Mouse (Mus musculus): ENCODE results near the gene Etl4. TPM values are rescaled to one million over a fixed set of nuclear protein-coding genes. Genes with fewer than 3 reads are reported as not detected.

The Etl4 gene
- polyA plus RNA-seq, 1 experiment from 2014 or later, result 5.9 TPM

- H3K36me3 ChIP-seq (ENCODE audit: inconsistent target), result no peaks in the 10 kb centered on the region
- no peak overlapping the region for H3K4me3 ChIP-seq (ENCODE audit: inconsistent target)
- H3K27ac ChIP-seq, result no peak overlapping the region
- WGBS (ENCODE audit: missing documents), result 100% methylated on average over 3 of the region's 3 CpGs
- H3K79me2 ChIP-seq (ENCODE audit: inconsistent target), result no peaks in the 10 kb centered on the region
These were observed 852.2 kb downstream of the Etl4 start for GRCm38 (mm10) chr2:20761751-20762150.

- no peaks in the 10 kb centered on the region for H3K79me2 ChIP-seq (ENCODE audit: inconsistent target)
- H3K36me3 ChIP-seq (ENCODE audit: inconsistent target), result no peaks in the 10 kb centered on the region
- no peak overlapping the region for H3K27ac ChIP-seq
- H3K4me3 ChIP-seq (ENCODE audit: inconsistent target), result no peak overlapping the region
- WGBS (ENCODE audit: missing documents), result 94% methylated on average over 4 of the region's 4 CpGs
These were observed 854.1 kb downstream of the Etl4 start for GRCm38 (mm10) chr2:20763511-20764212.

- H3K79me2 ChIP-seq (ENCODE audit: inconsistent target), result no peaks in the 10 kb centered on the region
- H3K4me3 ChIP-seq (ENCODE audit: inconsistent target), result no peak overlapping the region
- no peaks in the 10 kb centered on the region for H3K36me3 ChIP-seq (ENCODE audit: inconsistent target)
- H3K27ac ChIP-seq, result no peak overlapping the region
These were observed 855.0 kb downstream of the Etl4 start for GRCm38 (mm10) chr2:20764566-20765090.

GRCm38 (mm10) chr2:20768681-20769080, 859.1 kb downstream of the Etl4 start:
- Histone ChIP-seq H3K36me3 (ENCODE audit: inconsistent target) (no peaks in the 10 kb centered on the region), H3K27ac (no peak overlapping the region), H3K79me2 (ENCODE audit: inconsistent target) (no peaks in the 10 kb centered on the region), H3K4me3 (ENCODE audit: inconsistent target) (no peak overlapping the region)
- WGBS (ENCODE audit: missing documents), result 83% methylated on average over 4 of the region's 5 CpGs

- Histone ChIP-seq H3K36me3 (ENCODE audit: inconsistent target) (no peaks in the 10 kb centered on the region), H3K4me3 (ENCODE audit: inconsistent target) (no peak overlapping the region), H3K27ac (no peak overlapping the region), H3K79me2 (ENCODE audit: inconsistent target) (no peaks in the 10 kb centered on the region)
These were observed 860.6 kb downstream of the Etl4 start for GRCm38 (mm10) chr2:20770171-20770570.

GRCm38 (mm10) chr2:20774462-20774861, 864.9 kb downstream of the Etl4 start:
- Histone ChIP-seq H3K36me3 (ENCODE audit: inconsistent target) (no peaks in the 10 kb centered on the region), H3K27ac (no peak overlapping the region), H3K79me2 (ENCODE audit: inconsistent target) (no peaks in the 10 kb centered on the region), H3K4me3 (ENCODE audit: inconsistent target) (no peak overlapping the region)
- 85% methylated on average over 2 of the region's 2 CpGs for WGBS (ENCODE audit: missing documents)

- WGBS (ENCODE audit: missing documents), result 89% methylated on average over 6 of the region's 6 CpGs
- H3K36me3 ChIP-seq (ENCODE audit: inconsistent target), result no peaks in the 10 kb centered on the region
- H3K27ac ChIP-seq, result no peak overlapping the region
These were observed 866.7 kb downstream of the Etl4 start for GRCm38 (mm10) chr2:20776171-20776704.

GRCm38 (mm10) chr2:20777931-20778330, 868.4 kb downstream of the Etl4 start:
- no peak overlapping the region for H3K4me3 ChIP-seq (ENCODE audit: inconsistent target)
- H3K36me3 ChIP-seq (ENCODE audit: inconsistent target), result no peaks in the 10 kb centered on the region
- no peaks in the 10 kb centered on the region for H3K79me2 ChIP-seq (ENCODE audit: inconsistent target)
- 88% methylated on average over 6 of the region's 6 CpGs for WGBS (ENCODE audit: missing documents)
- H3K27ac ChIP-seq, result no peak overlapping the region

More at GRCm38 (mm10) chr2:20776171-20776704, 866.7 kb downstream of the Etl4 start:
- Histone ChIP-seq H3K79me2 (ENCODE audit: inconsistent target) (no peaks in the 10 kb centered on the region), H3K4me3 (ENCODE audit: inconsistent target) (no peak overlapping the region)

GRCm38 (mm10) chr2:20779484-20780381, 870.2 kb downstream of the Etl4 start:
- H3K36me3 ChIP-seq (ENCODE audit: inconsistent target), result no peaks in the 10 kb centered on the region

GRCm38 (mm10) chr2:20801236-20801890, 891.8 kb downstream of the Etl4 start:
- no peak overlapping the region for H3K4me3 ChIP-seq (ENCODE audit: inconsistent target)
- no peaks in the 10 kb centered on the region for H3K36me3 ChIP-seq (ENCODE audit: inconsistent target)
- no peaks in the 10 kb centered on the region for H3K79me2 ChIP-seq (ENCODE audit: inconsistent target)
- no peak overlapping the region for H3K27ac ChIP-seq
- WGBS (ENCODE audit: missing documents), result 90% methylated on average over 8 of the region's 8 CpGs

More at GRCm38 (mm10) chr2:20779484-20780381, 870.2 kb downstream of the Etl4 start:
- Histone ChIP-seq H3K4me3 (ENCODE audit: inconsistent target) (no peak overlapping the region), H3K27ac (no peak overlapping the region), H3K79me2 (ENCODE audit: inconsistent target) (no peaks in the 10 kb centered on the region)
- WGBS (ENCODE audit: missing documents), result 38% methylated on average over 6 of the region's 6 CpGs

GRCm38 (mm10) chr2:20811506-20811905, 901.9 kb downstream of the Etl4 start:
- 87% methylated on average over 8 of the region's 8 CpGs for WGBS (ENCODE audit: missing documents)
- H3K36me3 ChIP-seq (ENCODE audit: inconsistent target), result no peaks in the 10 kb centered on the region
- no peak overlapping the region for H3K4me3 ChIP-seq (ENCODE audit: inconsistent target)
- H3K79me2 ChIP-seq (ENCODE audit: inconsistent target), result no peaks in the 10 kb centered on the region
- no peak overlapping the region for H3K27ac ChIP-seq

- WGBS (ENCODE audit: missing documents), result 91% methylated on average over 2 of the region's 2 CpGs
- Histone ChIP-seq H3K79me2 (ENCODE audit: inconsistent target) (no peaks in the 10 kb centered on the region), H3K36me3 (ENCODE audit: inconsistent target) (no peaks in the 10 kb centered on the region), H3K27ac (no peak overlapping the region), H3K4me3 (ENCODE audit: inconsistent target) (no peak overlapping the region)
These were observed 904.4 kb downstream of the Etl4 start for GRCm38 (mm10) chr2:20813986-20814385.

GRCm38 (mm10) chr2:20818226-20818625, 908.6 kb downstream of the Etl4 start:
- no peaks in the 10 kb centered on the region for H3K36me3 ChIP-seq (ENCODE audit: inconsistent target)
- H3K79me2 ChIP-seq (ENCODE audit: inconsistent target), result no peaks in the 10 kb centered on the region
- H3K4me3 ChIP-seq (ENCODE audit: inconsistent target), result no peak overlapping the region
- 90% methylated on average over 7 of the region's 7 CpGs for WGBS (ENCODE audit: missing documents)
- no peak overlapping the region for H3K27ac ChIP-seq

- no peaks in the 10 kb centered on the region for H3K36me3 ChIP-seq (ENCODE audit: inconsistent target)
- H3K4me3 ChIP-seq (ENCODE audit: inconsistent target), result no peak overlapping the region
- no peaks in the 10 kb centered on the region for H3K79me2 ChIP-seq (ENCODE audit: inconsistent target)
- H3K27ac ChIP-seq, result no peak overlapping the region
These were observed 916.7 kb downstream of the Etl4 start for GRCm38 (mm10) chr2:20826258-20826657.
